Mouse (Mus musculus) MEL (cell line): ENCODE measurements around the gene Rab3gap2. TPM values are rescaled to one million over a fixed set of nuclear protein-coding genes. Genes with fewer than 3 reads are reported as not detected.

Source experiments
- DNase-seq: peaks from one replicate; pipeline ENCODE4 v3.0.0; 2011; ENCODE audit warnings: low read depth, low spot score
- H3K27ac ChIP-seq: 2 replicates; pipeline ENCODE4 v1.5.1; 2012; ENCODE audit warnings: low read depth, mild to moderate bottlenecking, control low read depth, low read length, moderate library complexity; ENCODE audit not compliant: control insufficient read depth
- H3K27me3 ChIP-seq, 2 experiments: fragments of 150-350 bp in 1 of 2; sonication (generic) in 1 of 2; 2 replicates each; pipeline ENCODE4 v1.6.1; 2012; ENCODE audit warnings: low read length in 2 of 2, mild to moderate bottlenecking in 2 of 2, improper control_type of control experiment in 1 of 2, moderate library complexity in 1 of 2; ENCODE audit not compliant: insufficient read depth in 2 of 2, control insufficient read depth in 1 of 2
- H3K36me3 ChIP-seq, 2 experiments: 2 replicates each; pipeline ENCODE4 v1.6.1; 2012 to 2014; ENCODE audit warnings: low read length in 2 of 2, improper control_type of control experiment in 1 of 2, inconsistent platforms in 1 of 2, mild to moderate bottlenecking in 1 of 2; ENCODE audit not compliant: insufficient read depth in 2 of 2, control insufficient read depth in 1 of 2
- H3K4me1 ChIP-seq, 2 experiments: fragments of 150-350 bp in 1 of 2; sonication (generic) in 1 of 2; 2 replicates each; pipeline ENCODE4 v1.6.1; 2012; ENCODE audit warnings: low read length in 2 of 2, improper control_type of control experiment in 1 of 2, mild to moderate bottlenecking in 1 of 2; ENCODE audit not compliant: insufficient read depth in 2 of 2, control insufficient read depth in 1 of 2
- H3K4me3 ChIP-seq, 2 experiments: fragments of 150-350 bp in 1 of 2; sonication (generic) in 1 of 2; 2 replicates each; pipeline ENCODE4 v1.5.1; 2012; ENCODE audit warnings: low read depth in 2 of 2, low read length in 2 of 2, mild to moderate bottlenecking in 2 of 2, moderate library complexity in 2 of 2, control low read depth in 1 of 2, improper control_type of control experiment in 1 of 2; ENCODE audit not compliant: control insufficient read depth in 1 of 2, insufficient read depth in 1 of 2
- H3K79me2 ChIP-seq: 2 replicates; pipeline ENCODE4 v1.6.1; 2012; ENCODE audit warnings: mild to moderate bottlenecking, low read length, moderate library complexity; ENCODE audit not compliant: control insufficient read depth, poor library complexity, insufficient read depth
- H3K9ac ChIP-seq: 2 replicates; pipeline ENCODE4 v1.6.1; 2012; ENCODE audit warnings: low read depth, mild to moderate bottlenecking, control low read depth, low read length, moderate library complexity; ENCODE audit not compliant: control insufficient read depth, poor library complexity, severe bottlenecking
- H3K9me3 ChIP-seq: fragments of 150-350 bp; sonication (generic); replicated peaks from 2 replicates; pipeline ENCODE4 v1.6.1; 2012; ENCODE audit warnings: mild to moderate bottlenecking, low read length, improper control_type of control experiment, moderate library complexity; ENCODE audit not compliant: insufficient read depth
- BHLHE40 ChIP-seq: IDR thresholded peaks from 2 replicates; pipeline ENCODE4 v1.6.1; 2012; ENCODE audit warnings: low read depth, mild to moderate bottlenecking, inconsistent platforms, low read length, improper control_type of control experiment, borderline replicate concordance
- CHD1 ChIP-seq: IDR thresholded peaks from 2 replicates; pipeline ENCODE4 v1.6.1; 2012; ENCODE audit warnings: low read depth, mild to moderate bottlenecking, inconsistent platforms, low read length, improper control_type of control experiment
- CHD2 ChIP-seq: IDR thresholded peaks from 2 replicates; pipeline ENCODE4 v1.6.1; 2011; ENCODE audit warnings: low read length, improper control_type of control experiment
- CTCF ChIP-seq, 3 experiments: IDR thresholded peaks in 2 of 3; conservative IDR thresholded peaks in 1 of 3; 2 replicates each; pipeline ENCODE4 v1.5.1; 2011 to 2012; ENCODE audit warnings: low read length in 3 of 3, low read depth in 2 of 3, mild to moderate bottlenecking in 2 of 3, improper control_type of control experiment in 1 of 3, inconsistent platforms in 1 of 3, mixed read lengths in 1 of 3, moderate library complexity in 1 of 3; ENCODE audit not compliant: control insufficient read depth in 1 of 3, insufficient read depth in 1 of 3, poor library complexity in 1 of 3, severe bottlenecking in 1 of 3
- E2F4 ChIP-seq: IDR thresholded peaks from 2 replicates; pipeline ENCODE4 v1.6.1; 2011; ENCODE audit warnings: low read depth, low read length, improper control_type of control experiment, borderline replicate concordance
- ELF1 ChIP-seq: IDR thresholded peaks from 2 replicates; pipeline ENCODE4 v1.6.1; 2014; ENCODE audit warnings: low read depth, mild to moderate bottlenecking, inconsistent platforms, low read length, improper control_type of control experiment, moderate library complexity
- EP300 ChIP-seq, 2 experiments: IDR thresholded peaks; 2 replicates each; pipeline ENCODE4 v1.6.1; 2011; ENCODE audit warnings: improper control_type of control experiment in 2 of 2, low read length in 2 of 2, low read depth in 1 of 2, mild to moderate bottlenecking in 1 of 2
- ETS1 ChIP-seq: IDR thresholded peaks from 2 replicates; pipeline ENCODE4 v1.6.1; 2012; ENCODE audit warnings: low read depth, mild to moderate bottlenecking, inconsistent platforms, low read length, improper control_type of control experiment, moderate library complexity
- GABPA ChIP-seq: IDR thresholded peaks from 2 replicates; pipeline ENCODE4 v1.6.1; 2012; ENCODE audit warnings: low read depth, mild to moderate bottlenecking, inconsistent platforms, low read length, improper control_type of control experiment, moderate library complexity
- GATA1 ChIP-seq: IDR thresholded peaks from 2 replicates; pipeline ENCODE4 v1.6.1; 2011; ENCODE audit warnings: low read depth, low read length, improper control_type of control experiment
- HCFC1 ChIP-seq: IDR thresholded peaks from 2 replicates; pipeline ENCODE4 v1.6.1; 2012; ENCODE audit warnings: low read depth, mild to moderate bottlenecking, inconsistent platforms, low read length, improper control_type of control experiment, moderate library complexity
- JUND ChIP-seq: IDR thresholded peaks from 2 replicates; pipeline ENCODE4 v1.6.1; 2011; ENCODE audit warnings: low read depth, mild to moderate bottlenecking, improper control_type of control experiment, low read length
- KAT2A ChIP-seq: conservative IDR thresholded peaks from 2 replicates; pipeline ENCODE4 v1.6.1; 2012; ENCODE audit warnings: low read depth, low read length, improper control_type of control experiment, inconsistent platforms
- MAFK ChIP-seq: IDR thresholded peaks from 2 replicates; pipeline ENCODE4 v1.6.1; 2011; ENCODE audit warnings: low read depth, mild to moderate bottlenecking, low read length, improper control_type of control experiment, borderline replicate concordance
- MAX ChIP-seq: IDR thresholded peaks from 2 replicates; pipeline ENCODE4 v1.6.1; 2011; ENCODE audit warnings: low read length, improper control_type of control experiment
- MAZ ChIP-seq: IDR thresholded peaks from 2 replicates; pipeline ENCODE4 v1.6.1; 2012; ENCODE audit warnings: low read depth, mild to moderate bottlenecking, inconsistent platforms, low read length, improper control_type of control experiment
- MEF2A ChIP-seq: IDR thresholded peaks from 2 replicates; pipeline ENCODE4 v1.6.1; 2014; ENCODE audit warnings: low read depth, mild to moderate bottlenecking, inconsistent platforms, low read length, improper control_type of control experiment; ENCODE audit not compliant: poor library complexity, insufficient replicate concordance, severe bottlenecking; ENCODE audit errors: extremely low read depth
- MXI1 ChIP-seq: IDR thresholded peaks from 2 replicates; pipeline ENCODE4 v1.6.1; 2011; ENCODE audit warnings: mild to moderate bottlenecking, low read depth, low read length, improper control_type of control experiment
- MYB ChIP-seq: IDR thresholded peaks from 2 replicates; pipeline ENCODE4 v1.6.1; 2011; ENCODE audit warnings: mild to moderate bottlenecking, low read depth, low read length, improper control_type of control experiment
- MYC ChIP-seq: IDR thresholded peaks from 2 replicates; pipeline ENCODE4 v1.6.1; 2011; ENCODE audit warnings: low read depth, mild to moderate bottlenecking, low read length, improper control_type of control experiment, moderate library complexity
- NELFE ChIP-seq: IDR thresholded peaks from 2 replicates; pipeline ENCODE4 v1.6.1; 2011; ENCODE audit warnings: low read depth, low read length, improper control_type of control experiment
- NRF1 ChIP-seq: IDR thresholded peaks from 2 replicates; pipeline ENCODE4 v1.6.1; 2014; ENCODE audit warnings: low read depth, mild to moderate bottlenecking, inconsistent platforms, low read length, improper control_type of control experiment, moderate library complexity; ENCODE audit not compliant: poor library complexity, insufficient read depth, severe bottlenecking
- POLR2A ChIP-seq, 2 experiments: IDR thresholded peaks; 2 replicates each; pipeline ENCODE4 v1.6.1; 2011 to 2012; ENCODE audit warnings: low read length in 2 of 2, mild to moderate bottlenecking in 2 of 2, control low read depth in 1 of 2, improper control_type of control experiment in 1 of 2, low read depth in 1 of 2, moderate library complexity in 1 of 2; ENCODE audit not compliant: control insufficient read depth in 1 of 2, insufficient read depth in 1 of 2, poor library complexity in 1 of 2
- POLR2AphosphoS2 ChIP-seq: IDR thresholded peaks from 2 replicates; pipeline ENCODE4 v1.6.1; 2011; ENCODE audit warnings: low read length, improper control_type of control experiment
- POLR2AphosphoS5 ChIP-seq: IDR thresholded peaks from 2 replicates; pipeline ENCODE4 v1.6.1; 2012; ENCODE audit warnings: low read depth, borderline replicate concordance, mild to moderate bottlenecking, inconsistent platforms, low read length, moderate library complexity, mixed read lengths
- RAD21 ChIP-seq: IDR thresholded peaks from 2 replicates; pipeline ENCODE4 v1.6.1; 2011; ENCODE audit warnings: mild to moderate bottlenecking, low read depth, low read length, improper control_type of control experiment
- SIN3A ChIP-seq: IDR thresholded peaks from 2 replicates; pipeline ENCODE4 v1.6.1; 2012; ENCODE audit warnings: low read length, improper control_type of control experiment, inconsistent platforms
- SMC3 ChIP-seq: IDR thresholded peaks from 2 replicates; pipeline ENCODE4 v1.6.1; 2011; ENCODE audit warnings: low read depth, low read length, improper control_type of control experiment
- TBP ChIP-seq: IDR thresholded peaks from 2 replicates; pipeline ENCODE4 v1.8.0; 2011; ENCODE audit warnings: low read depth, low read length, improper control_type of control experiment
- TCF12 ChIP-seq: IDR thresholded peaks from 2 replicates; pipeline ENCODE4 v1.6.1; 2014; ENCODE audit warnings: low read depth, mild to moderate bottlenecking, inconsistent platforms, low read length, improper control_type of control experiment, moderate library complexity
- UBTF ChIP-seq: IDR thresholded peaks from 2 replicates; pipeline ENCODE4 v1.6.1; 2012; ENCODE audit warnings: low read depth, mild to moderate bottlenecking, inconsistent platforms, low read length, improper control_type of control experiment, moderate library complexity, borderline replicate concordance; ENCODE audit not compliant: insufficient read depth
- USF1 ChIP-seq: IDR thresholded peaks from 2 replicates; pipeline ENCODE4 v1.6.1; 2014; ENCODE audit warnings: low read depth, mild to moderate bottlenecking, inconsistent platforms, low read length, improper control_type of control experiment, moderate library complexity
- USF2 ChIP-seq, 2 experiments: IDR thresholded peaks; 2 replicates each; pipeline ENCODE4 v1.6.1; 2011 to 2012; ENCODE audit warnings: improper control_type of control experiment in 2 of 2, low read length in 2 of 2, borderline replicate concordance in 1 of 2, inconsistent platforms in 1 of 2, low read depth in 1 of 2, mild to moderate bottlenecking in 1 of 2; ENCODE audit not compliant: insufficient read depth in 1 of 2
- ZC3H11A ChIP-seq: IDR thresholded peaks from 2 replicates; pipeline ENCODE4 v1.6.1; 2012; ENCODE audit warnings: low read depth, mild to moderate bottlenecking, inconsistent platforms, low read length, improper control_type of control experiment
- ZKSCAN1 ChIP-seq: IDR thresholded peaks from 2 replicates; pipeline ENCODE4 v1.6.1; 2012; ENCODE audit warnings: low read depth, mild to moderate bottlenecking, inconsistent platforms, low read length, improper control_type of control experiment, moderate library complexity
- ZMIZ1 ChIP-seq: IDR thresholded peaks from 2 replicates; pipeline ENCODE4 v1.6.1; 2012; ENCODE audit warnings: low read depth, mild to moderate bottlenecking, inconsistent platforms, low read length, improper control_type of control experiment, moderate library complexity
- ZNF384 ChIP-seq: IDR thresholded peaks from 2 replicates; pipeline ENCODE4 v1.6.1; 2012; ENCODE audit warnings: low read depth, mild to moderate bottlenecking, inconsistent platforms, low read length, improper control_type of control experiment
- polyA plus RNA-seq, 2 experiments: library from polyadenylated mRNA; stranded (reverse) in 1 of 2; unstranded in 1 of 2; fragments of >175 nt in 1 of 2; fragments of >200 nt in 1 of 2; gene quantifications; 2 replicates each; pipeline versions ENCODE4 v1.2.1 to v1.2.4; 2012; ENCODE audit warnings: low replicate concordance in 2 of 2, low read depth in 1 of 2; ENCODE audit not compliant: insufficient read length in 2 of 2, insufficient read depth in 1 of 2, missing spikeins in 1 of 2
- total RNA-seq: library from RNA; depleted of rRNA; stranded (reverse); fragments of 300-350 nt; gene quantifications from 2 replicates; pipeline ENCODE4 v1.2.3, GENCODE M21; 2012

The Rab3gap2 gene
- total and polyA plus RNA-seq, 3 experiments = 24.1 to 40.1 TPM; not detected in 1

DNA sequence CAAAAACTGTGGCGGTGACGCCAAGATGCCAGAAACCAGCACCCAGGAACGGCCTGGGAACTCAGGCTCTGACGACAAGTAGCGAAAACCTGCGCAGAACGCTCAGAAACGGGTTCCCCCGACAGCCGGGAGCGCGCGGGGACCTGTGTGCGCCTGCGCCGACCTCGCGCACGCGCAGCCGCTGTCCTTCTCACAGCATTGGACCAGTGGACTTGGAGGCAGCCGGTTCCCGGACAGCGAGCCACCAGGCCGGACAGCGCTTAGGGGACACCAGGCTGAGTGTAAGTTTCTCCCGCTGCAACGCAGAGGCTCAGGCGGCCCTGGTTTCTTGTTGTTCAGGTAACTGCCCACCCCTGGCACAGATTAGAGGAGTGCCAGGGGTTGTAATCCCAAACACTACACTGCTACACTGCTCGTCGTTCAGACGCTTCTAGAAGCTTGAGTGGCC is 128.1 kb downstream of the Rab3gap2 start, which contains the start of gene Bpnt1:
Gene Bpnt1, plus strand, starts transcription at position 167 of the 448 bp plus-strand sequence.
- H3K36me3 ChIP-seq = peaks cover 0 to 10% of the 10 kb centered on the region in 2 experiments; a peak in 2 of 4 replicates
- peak; percentile 95 for DNase-seq
- no peaks in the 10 kb centered on the region for H3K27me3 ChIP-seq
- H3K4me1 ChIP-seq = peaks cover 2 to 11% of the 10 kb centered on the region in 2 experiments; a peak in 2 of 4 replicates
- H3K9ac ChIP-seq = peak within 1 kb of the TSS; percentile 83
- H3K4me3 ChIP-seq = peak within 1 kb of the TSS; percentile 81 to 84
- H3K27ac ChIP-seq = peak within 1 kb of the TSS; percentile 90
- peaks cover 9% of the 10 kb centered on the region for H3K79me2 ChIP-seq
- H3K9me3 ChIP-seq = no peaks in the 10 kb centered on the region
- TF ChIP-seq ZNF384 (no peak), TCF12 (peak; percentile 21), POLR2AphosphoS5 (no peak), E2F4 (no peak; the same call in 1 of the 2 replicates), MYB (no peak), JUND (no peak), ELF1 (peak; percentile 40; the same call in 1 of the 2 replicates), USF2 (IDR thresholded peaks at IDR 0.05; ENCODE audit: borderline replicate concordance in 1 of 2, insufficient read depth in 1 of 2, low read depth in 1 of 2, low read length in 2 of 2) (no peak), BHLHE40 (no peak), HCFC1 (peak; percentile 79), MYC (no peak), CTCF (IDR thresholded peaks at IDR 0.05 in 2 of 3, conservative IDR thresholded peaks at IDR 0.05 in 1 of 3; ENCODE audit: control insufficient read depth in 1 of 3, insufficient read depth in 1 of 3, low read depth in 2 of 3, low read length in 3 of 3, poor library complexity in 1 of 3, severe bottlenecking in 1 of 3) (no peak), RAD21 (no peak), MEF2A (0 out of 2 replicates have a peak, but pooled peaks have one; percentile 33), ETS1 (peak; percentile 54; the same call in 1 of the 2 replicates), MAZ (no peak), MXI1 (no peak; the same call in 1 of the 2 replicates), CHD2 (no peak), POLR2AphosphoS2 (peak; percentile 83; the same call in 1 of the 2 replicates), ZMIZ1 (peak; percentile 92), NELFE (peak; percentile 93), ZC3H11A (no peak), UBTF (no peak), SIN3A (peak; percentile 64), MAFK (no peak), POLR2A (IDR thresholded peaks at IDR 0.05; ENCODE audit: control insufficient read depth in 1 of 2, insufficient read depth in 1 of 2, low read depth in 1 of 2, low read length in 2 of 2, poor library complexity in 1 of 2) (peak; percentile 67 to 92), NRF1 (peak; percentile 93), MAX (0 out of 2 replicates have a peak, but pooled peaks have one; percentile 38), EP300 (IDR thresholded peaks at IDR 0.05; ENCODE audit: low read depth in 1 of 2, low read length in 2 of 2) (no peak), SMC3 (no peak), GATA1 (no peak), ZKSCAN1 (no peak), USF1 (no peak), TBP (peak; percentile 67), KAT2A (no peak), GABPA (no peak), CHD1 (no peak)
